Mouse (Mus musculus) kidney, postnatal 0 days (tissue): ENCODE measurements at regions not wholly inside any gene's neighbourhood (a gene's known extent, or its start where the extent isn't known, plus 50 kb on each side); places are given as distances from the start of the nearest gene placed in this dataset.

Experiments used
- ATAC-seq: fragments of 200-750 bp; cut with Nextera tagmentation; replicated peaks from 2 replicates; pipeline ENCODE4 v1.8.0; 2017; ENCODE audit warnings: low read depth, moderate number of reproducible peaks, moderate TSS enrichment, moderate library complexity; ENCODE audit not compliant: low FRiP score
- DNase-seq: peaks from one replicate; pipeline ENCODE4 v3.0.0-alpha.2; 2016; ENCODE audit warnings: low spot score
- H3K27ac ChIP-seq: fragments of 300-500 bp; sonication (generic); 2 replicates; pipeline ENCODE4 v1.5.1; 2014; ENCODE audit warnings: mild to moderate bottlenecking
- H3K27me3 ChIP-seq: fragments of 300-500 bp; sonication (generic); 2 replicates; pipeline ENCODE4 v1.6.1; 2014; ENCODE audit warnings: low read length, mixed read lengths; ENCODE audit not compliant: insufficient read depth
- H3K36me3 ChIP-seq: fragments of 300-500 bp; sonication (generic); 2 replicates; pipeline ENCODE4 v1.6.1; 2014; ENCODE audit warnings: low read length, mixed read lengths; ENCODE audit not compliant: insufficient read depth
- H3K4me1 ChIP-seq: fragments of 300-500 bp; sonication (generic); replicated peaks from 2 replicates; pipeline ENCODE4 v1.6.1; 2014; ENCODE audit warnings: antibody characterized with exemption, low read length, mixed read lengths; ENCODE audit not compliant: insufficient read depth
- H3K4me2 ChIP-seq: fragments of 300-500 bp; sonication (generic); 2 replicates; pipeline ENCODE4 v1.6.1; 2014; ENCODE audit warnings: mild to moderate bottlenecking, low read length, moderate library complexity, mixed read lengths
- H3K4me3 ChIP-seq: fragments of 300-500 bp; sonication (generic); replicated peaks from 2 replicates; pipeline ENCODE4 v1.5.1; 2014; ENCODE audit warnings: low read depth, low read length
- H3K9ac ChIP-seq: fragments of 300-500 bp; sonication (generic); 2 replicates; pipeline ENCODE4 v1.6.1; 2014; ENCODE audit warnings: low read depth, low read length
- H3K9me3 ChIP-seq: fragments of 300-500 bp; sonication (generic); replicated peaks from 2 replicates; pipeline ENCODE4 v1.6.1; 2016; ENCODE audit warnings: low read length, inconsistent platforms, mixed read lengths
- CTCF ChIP-seq: IDR thresholded peaks from 2 replicates; pipeline ENCODE4 v1.5.1; 2016; ENCODE audit warnings: antibody characterized with exemption, low read depth, mild to moderate bottlenecking, moderate library complexity
- WGBS: fragments of 180-500 bp; shearing (Covaris S2); extraction: QIAGEN DNeasy Blood & Tissue Kit; methylation state at CpG from one replicate; pipeline ENCODE4 v1.1.7; 2014; 5-methylcytosine and 5-hydroxymethylcytosine counted together

GRCm38 (mm10) chr2:122863343-122863970 lies 98.4 kb downstream of the Sqor start:
- no peaks in the 10 kb centered on the region for H3K9me3 ChIP-seq
- no peak for DNase-seq
- H3K27me3 ChIP-seq, result no peaks in the 10 kb centered on the region
- no peak for ATAC-seq
- no peak for TF ChIP-seq CTCF
- H3K4me3 ChIP-seq, result no peak overlapping the region
- 72% methylated on average over 15 of the region's 15 CpGs for WGBS
- no peaks in the 10 kb centered on the region for H3K4me1 ChIP-seq
- no peak overlapping the region for H3K4me2 ChIP-seq
- H3K9ac ChIP-seq, result no peak overlapping the region
- no peak overlapping the region for H3K27ac ChIP-seq
- H3K36me3 ChIP-seq, result no peaks in the 10 kb centered on the region

GRCm38 (mm10) chr2:122863971-122864348 lies 98.9 kb downstream of the Sqor start:
- H3K9me3 ChIP-seq, result no peaks in the 10 kb centered on the region
- TF ChIP-seq CTCF, result no peak
- WGBS, result 85% methylated on average over 1 of the region's 1 CpGs
- H3K36me3 ChIP-seq, result no peaks in the 10 kb centered on the region
- H3K4me1 ChIP-seq, result no peaks in the 10 kb centered on the region
- H3K27me3 ChIP-seq, result no peaks in the 10 kb centered on the region
- no peak overlapping the region for H3K9ac ChIP-seq
- no peak overlapping the region for H3K4me3 ChIP-seq
- H3K27ac ChIP-seq, result no peak overlapping the region
- ATAC-seq, result no peak
- no peak for DNase-seq
- no peak overlapping the region for H3K4me2 ChIP-seq

GRCm38 (mm10) chr2:122887111-122887510 lies 122.1 kb downstream of the Sqor start:
- H3K4me1 ChIP-seq, result no peaks in the 10 kb centered on the region
- H3K4me3 ChIP-seq, result no peak overlapping the region
- DNase-seq, result no peak
- no peaks in the 10 kb centered on the region for H3K36me3 ChIP-seq
- TF ChIP-seq CTCF, result no peak
- no peak for ATAC-seq
- H3K9ac ChIP-seq, result no peak overlapping the region
- H3K27me3 ChIP-seq, result no peaks in the 10 kb centered on the region
- no peak overlapping the region for H3K4me2 ChIP-seq
- H3K27ac ChIP-seq, result no peak overlapping the region
- 0 out of 2 replicates have a peak, but pooled peaks cover 6% of the 10 kb centered on the region for H3K9me3 ChIP-seq

- ATAC-seq (no peak), DNase-seq (no peak)
- no peak for TF ChIP-seq CTCF
These were observed 122.5 kb downstream of the Sqor start for GRCm38 (mm10) chr2:122887526-122887925.

GRCm38 (mm10) chr2:122905129-122906072 lies 140.4 kb downstream of the Sqor start:
- H3K36me3 ChIP-seq, result no peaks in the 10 kb centered on the region
- no peak overlapping the region for H3K9ac ChIP-seq
- H3K4me2 ChIP-seq, result no peak overlapping the region
- no peak for DNase-seq
- no peaks in the 10 kb centered on the region for H3K4me1 ChIP-seq
- 64% methylated on average over 11 of the region's 11 CpGs for WGBS
- H3K9me3 ChIP-seq, result no peaks in the 10 kb centered on the region
- no peak overlapping the region for H3K4me3 ChIP-seq
- no peak overlapping the region for H3K27ac ChIP-seq
- TF ChIP-seq CTCF, result no peak
- no peaks in the 10 kb centered on the region for H3K27me3 ChIP-seq
- no peak for ATAC-seq

More at GRCm38 (mm10) chr2:122887526-122887925, 122.5 kb downstream of the Sqor start:
- Histone ChIP-seq H3K9me3 (0 out of 2 replicates have a peak, but pooled peaks cover 6% of the 10 kb centered on the region), H3K4me1 (no peaks in the 10 kb centered on the region), H3K4me2 (no peak overlapping the region), H3K9ac (no peak overlapping the region), H3K27ac (no peak overlapping the region), H3K27me3 (no peaks in the 10 kb centered on the region), H3K36me3 (no peaks in the 10 kb centered on the region), H3K4me3 (no peak overlapping the region)

- Histone ChIP-seq H3K36me3 (no peaks in the 10 kb centered on the region), H3K27me3 (no peaks in the 10 kb centered on the region), H3K27ac (no peak overlapping the region), H3K9me3 (no peaks in the 10 kb centered on the region), H3K4me2 (no peak overlapping the region), H3K4me3 (no peak overlapping the region), H3K9ac (no peak overlapping the region), H3K4me1 (no peaks in the 10 kb centered on the region)
- WGBS, result 91% methylated on average over 1 of the region's 1 CpGs
- peak; percentile 46; the same call in 1 of the 2 replicates for TF ChIP-seq CTCF
- ATAC-seq (no peak), DNase-seq (peak; percentile 10)
These were observed 151.7 kb downstream of the Sqor start for GRCm38 (mm10) chr2:122916772-122917171.
